Mouse (Mus musculus) liver, adult 2 months (tissue): ENCODE measurements at regions not wholly inside any gene's neighbourhood (a gene's known extent, or its start where the extent isn't known, plus 50 kb on each side); places are given as distances from the start of the nearest gene placed in this dataset.
"Not testable (repeated sequence)": the region's sequence is repeated elsewhere in the genome, so short reads cannot be mapped to it uniquely, and the experiment has no call there.

Experiments
- DNase-seq: peaks from one replicate; pipeline ENCODE4 v3.0.0-alpha.2; 2011; ENCODE audit warnings: low read depth, low spot score; ENCODE audit errors: extremely low read depth
- H3K27ac ChIP-seq: fragments of 200-500 bp; replicated peaks from 2 replicates; pipeline ENCODE4 v1.5.1; 2012; ENCODE audit warnings: low read depth, mild to moderate bottlenecking, control low read depth, inconsistent platforms, low read length; ENCODE audit not compliant: insufficient read depth
- H3K27me3 ChIP-seq: fragments of 200-500 bp; 2 replicates; pipeline ENCODE4 v1.6.1; 2012; ENCODE audit warnings: mild to moderate bottlenecking, moderate library complexity, low read length, inconsistent platforms; ENCODE audit not compliant: control insufficient read depth, insufficient read depth
- H3K36me3 ChIP-seq: fragments of 200-500 bp; 2 replicates; pipeline ENCODE4 v1.6.1; 2012; ENCODE audit warnings: low read length, inconsistent platforms; ENCODE audit not compliant: control insufficient read depth, insufficient read depth
- H3K4me1 ChIP-seq: fragments of 200-500 bp; 2 replicates; pipeline ENCODE4 v1.6.1; 2011; ENCODE audit warnings: low read length; ENCODE audit not compliant: control insufficient read depth, insufficient read depth
- H3K4me3 ChIP-seq: fragments of 200-500 bp; 2 replicates; pipeline ENCODE4 v1.5.1; 2011; ENCODE audit warnings: low read depth, mild to moderate bottlenecking, control low read depth, low read length, moderate library complexity; ENCODE audit not compliant: insufficient read depth
- H3K79me2 ChIP-seq: fragments of 200-500 bp; 2 replicates; pipeline ENCODE4 v1.6.1; 2012; ENCODE audit warnings: inconsistent platforms, mild to moderate bottlenecking, low read length, moderate library complexity; ENCODE audit not compliant: control insufficient read depth, insufficient read depth
- H3K9ac ChIP-seq: fragments of 200-500 bp; 2 replicates; pipeline ENCODE4 v1.6.1; 2012; ENCODE audit warnings: low read depth, mild to moderate bottlenecking, control low read depth, inconsistent platforms, low read length
- CTCF ChIP-seq: fragments of 200-500 bp; IDR thresholded peaks from 2 replicates; pipeline ENCODE4 v1.5.1; 2011; ENCODE audit warnings: low read depth, low read length, control low read depth
- POLR2A ChIP-seq: fragments of 200-500 bp; IDR thresholded peaks from 2 replicates; pipeline ENCODE4 v1.6.1; 2011; ENCODE audit warnings: low read length, control low read depth; ENCODE audit not compliant: insufficient read depth; ENCODE audit errors: extremely low read depth
- WGBS: fragments of 180-500 bp; shearing (Covaris S2); methylation state at CpG from one replicate; pipeline ENCODE4 v1.1.7; 2018; 5-methylcytosine and 5-hydroxymethylcytosine counted together

GRCm38 (mm10) chr3:7014345-7014973, 394.2 kb upstream of the 1700008P02Rik start:
- 61% methylated on average over 7 of the region's 7 CpGs for WGBS
- Histone ChIP-seq H3K9ac (no peak overlapping the region), H3K79me2 (no peaks in the 10 kb centered on the region), H3K27ac (no peak overlapping the region), H3K36me3 (no peaks in the 10 kb centered on the region), H3K27me3 (no peaks in the 10 kb centered on the region), H3K4me3 (no peak overlapping the region), H3K4me1 (no peaks in the 10 kb centered on the region)
- TF ChIP-seq CTCF (no peak), POLR2A (no peak)
- no peak for DNase-seq

GRCm38 (mm10) chr3:7013516-7013915, 393.3 kb upstream of the 1700008P02Rik start:
- Histone ChIP-seq H3K4me3 (no peak overlapping the region), H3K36me3 (no peaks in the 10 kb centered on the region), H3K79me2 (no peaks in the 10 kb centered on the region), H3K27ac (no peak overlapping the region), H3K27me3 (no peaks in the 10 kb centered on the region), H3K9ac (no peak overlapping the region), H3K4me1 (no peaks in the 10 kb centered on the region)
- TF ChIP-seq POLR2A, result no peak
- TF ChIP-seq CTCF, result no peak
- no peak for DNase-seq

- 56% methylated on average over 7 of the region's 7 CpGs for WGBS
- Histone ChIP-seq H3K79me2 (no peaks in the 10 kb centered on the region), H3K27ac (no peak overlapping the region), H3K4me1 (no peaks in the 10 kb centered on the region), H3K9ac (no peak overlapping the region), H3K36me3 (no peaks in the 10 kb centered on the region), H3K4me3 (no peak overlapping the region), H3K27me3 (no peaks in the 10 kb centered on the region)
- TF ChIP-seq CTCF (no peak), POLR2A (no peak)
- no peak for DNase-seq
Observed at GRCm38 (mm10) chr3:7010294-7011087, 390.2 kb upstream of the 1700008P02Rik start.

- Histone ChIP-seq H3K36me3 (no peaks in the 10 kb centered on the region), H3K9ac (no peak overlapping the region), H3K4me1 (no peaks in the 10 kb centered on the region), H3K27me3 (no peaks in the 10 kb centered on the region), H3K27ac (no peak overlapping the region), H3K79me2 (no peaks in the 10 kb centered on the region), H3K4me3 (no peak overlapping the region)
- WGBS, result 74% methylated on average over 7 of the region's 7 CpGs
- TF ChIP-seq CTCF (no peak), POLR2A (no peak)
- DNase-seq, result no peak
Observed at GRCm38 (mm10) chr3:7008671-7009217, 388.5 kb upstream of the 1700008P02Rik start.

GRCm38 (mm10) chr3:7007811-7008359, 387.6 kb upstream of the 1700008P02Rik start:
- TF ChIP-seq CTCF, result no peak
- no peaks in the 10 kb centered on the region for H3K79me2 ChIP-seq
- WGBS, result 75% methylated on average over 5 of the region's 5 CpGs
- no peaks in the 10 kb centered on the region for H3K4me1 ChIP-seq
- no peak overlapping the region for H3K9ac ChIP-seq
- no peak for DNase-seq
- no peaks in the 10 kb centered on the region for H3K36me3 ChIP-seq
- no peak overlapping the region for H3K27ac ChIP-seq
- no peak overlapping the region for H3K4me3 ChIP-seq
- H3K27me3 ChIP-seq, result no peaks in the 10 kb centered on the region

GRCm38 (mm10) chr3:6991735-6992134, 371.5 kb upstream of the 1700008P02Rik start:
- H3K79me2 ChIP-seq, H3K27ac ChIP-seq, H3K9ac ChIP-seq, H3K36me3 ChIP-seq, H3K4me1 ChIP-seq, DNase-seq, H3K4me3 ChIP-seq, H3K27me3 ChIP-seq: not testable (repeated sequence)
- WGBS, result 79% methylated on average over 5 of the region's 5 CpGs
